Mouse (Mus musculus) midbrain, embryonic 12.5 days (tissue): ENCODE data around the gene Zdhhc5. TPM values are rescaled to one million over a fixed set of nuclear protein-coding genes. Genes with fewer than 3 reads are reported as not detected.
"Not testable (repeated sequence)": the region's sequence is repeated elsewhere in the genome, so short reads cannot be mapped to it uniquely, and the experiment has no call there.

Experiments used
- ATAC-seq: fragments of 200-750 bp; cut with Nextera tagmentation; 2 replicates; pipeline ENCODE4 v1.8.0; 2017; ENCODE audit warnings: low read depth, moderate TSS enrichment, moderate library complexity; ENCODE audit not compliant: low FRiP score
- H3K27ac ChIP-seq: fragments of 300-500 bp; sonication (generic); replicated peaks from 2 replicates; pipeline ENCODE4 v1.5.1; 2016; ENCODE audit warnings: mild to moderate bottlenecking
- H3K27me3 ChIP-seq: fragments of 300-500 bp; sonication (generic); 2 replicates; pipeline ENCODE4 v1.6.1; 2016; ENCODE audit warnings: mild to moderate bottlenecking
- H3K36me3 ChIP-seq: fragments of 300-500 bp; sonication (generic); 2 replicates; pipeline ENCODE4 v1.6.1; 2016
- H3K4me1 ChIP-seq: fragments of 300-500 bp; sonication (generic); 2 replicates; pipeline ENCODE4 v1.6.1; 2016
- H3K4me2 ChIP-seq: fragments of 300-500 bp; sonication (generic); replicated peaks from 2 replicates; pipeline ENCODE4 v1.6.1; 2016; ENCODE audit warnings: mild to moderate bottlenecking, moderate library complexity
- H3K4me3 ChIP-seq: fragments of 300-500 bp; sonication (generic); 2 replicates; pipeline ENCODE4 v1.5.1; 2016; ENCODE audit warnings: mild to moderate bottlenecking
- H3K9ac ChIP-seq: fragments of 300-500 bp; sonication (generic); replicated peaks from 2 replicates; pipeline ENCODE4 v1.6.1; 2016; ENCODE audit warnings: mild to moderate bottlenecking, moderate library complexity
- H3K9me3 ChIP-seq: fragments of 300-500 bp; sonication (generic); 2 replicates; pipeline ENCODE4 v1.6.1; 2016; ENCODE audit warnings: mild to moderate bottlenecking
- WGBS: fragments of 180-500 bp; shearing (Covaris S2); methylation state at CpG from one replicate; pipeline ENCODE4 v1.1.7; 2016; 5-methylcytosine and 5-hydroxymethylcytosine counted together
- polyA plus RNA-seq: library from polyadenylated mRNA; unstranded; fragments of >200 nt; fragmentation: Nextera tagmentation; extraction: Ambion mirVana; gene quantifications from 2 replicates; pipeline ENCODE4 v1.2.1, GENCODE M21; 2016

Zdhhc5 gene
- polyA plus RNA-seq, 1 experiment from 2014 or later, result 28.1 TPM

DNA sequence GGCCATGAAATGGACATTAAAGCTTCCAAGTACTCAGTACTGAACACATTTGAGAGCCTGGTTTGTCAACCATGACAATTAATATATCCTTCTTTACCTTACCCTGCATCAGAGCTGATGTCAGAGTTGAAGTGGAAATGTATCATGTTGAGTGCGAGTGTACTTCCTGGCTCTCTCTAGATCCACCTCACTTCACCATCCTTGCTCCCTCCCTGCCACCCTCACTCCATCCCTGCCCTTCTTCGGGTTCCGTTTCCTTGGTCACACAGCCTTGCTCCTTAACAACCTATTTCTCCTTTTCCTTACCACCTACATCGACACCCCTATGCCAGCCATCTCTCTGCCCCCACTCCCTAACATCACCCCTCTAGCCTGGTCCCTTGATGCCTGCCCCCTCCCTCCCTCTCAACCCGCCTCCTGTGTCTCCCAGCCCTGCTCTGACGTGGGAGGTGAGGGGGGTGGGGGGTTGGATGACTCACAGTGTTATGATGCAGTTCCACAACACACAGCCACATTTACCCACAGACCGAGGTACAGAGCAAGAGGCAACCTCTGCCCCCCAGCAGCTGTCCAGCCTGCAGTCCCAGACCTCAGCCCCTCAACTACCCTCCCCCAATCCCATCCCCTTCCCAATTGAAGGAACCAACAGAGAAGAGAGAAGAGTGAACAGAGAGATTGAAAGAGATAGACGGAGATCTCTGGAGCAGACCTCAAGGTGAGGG, 18.8 kb upstream of the Zdhhc5 start, which contains the start of gene Ypel4:
TSS of gene Ypel4 (plus strand) at position 480 of the 722 bp plus-strand sequence.
- 4% methylated on average over 8 of the region's 8 CpGs for WGBS
- peak within 1 kb of the TSS; percentile 73 for H3K9ac ChIP-seq
- peaks cover 49% of the 10 kb centered on the region for H3K4me1 ChIP-seq
- no peaks in the 10 kb centered on the region for H3K36me3 ChIP-seq
- H3K4me2 ChIP-seq, result peak within 1 kb of the TSS; percentile 65
- H3K27me3 ChIP-seq, result no peaks in the 10 kb centered on the region
- H3K4me3 ChIP-seq, result peak within 1 kb of the TSS; percentile 65
- no peaks in the 10 kb centered on the region for H3K9me3 ChIP-seq
- ATAC-seq, result peak; percentile 72
- H3K27ac ChIP-seq, result peak within 1 kb of the TSS; percentile 72

- no peak overlapping the region for H3K4me3 ChIP-seq
- H3K4me1 ChIP-seq, result peaks cover 38% of the 10 kb centered on the region
- H3K27ac ChIP-seq, result no peak overlapping the region
- H3K36me3 ChIP-seq, result no peaks in the 10 kb centered on the region
- H3K9me3 ChIP-seq, result no peaks in the 10 kb centered on the region
- H3K9ac ChIP-seq, result no peak overlapping the region
- WGBS, result 75% methylated on average over 1 of the region's 1 CpGs
- no peaks in the 10 kb centered on the region for H3K27me3 ChIP-seq
- no peak overlapping the region for H3K4me2 ChIP-seq
- no peak for ATAC-seq
Measured at GRCm38 (mm10) chr2:84732394-84732793, 17.4 kb upstream of the Zdhhc5 start.

- ATAC-seq, result no peak
- H3K36me3 ChIP-seq, result no peaks in the 10 kb centered on the region
- H3K4me1 ChIP-seq, result peaks cover 32% of the 10 kb centered on the region
- no peak overlapping the region for H3K4me3 ChIP-seq
- no peak overlapping the region for H3K4me2 ChIP-seq
- no peak overlapping the region for H3K27ac ChIP-seq
- no peaks in the 10 kb centered on the region for H3K9me3 ChIP-seq
- H3K27me3 ChIP-seq, result no peaks in the 10 kb centered on the region
- WGBS, result 89% methylated on average over 3 of the region's 3 CpGs
- H3K9ac ChIP-seq, result no peak overlapping the region
Measured at GRCm38 (mm10) chr2:84731206-84731605, 16.2 kb upstream of the Zdhhc5 start.

DNA sequence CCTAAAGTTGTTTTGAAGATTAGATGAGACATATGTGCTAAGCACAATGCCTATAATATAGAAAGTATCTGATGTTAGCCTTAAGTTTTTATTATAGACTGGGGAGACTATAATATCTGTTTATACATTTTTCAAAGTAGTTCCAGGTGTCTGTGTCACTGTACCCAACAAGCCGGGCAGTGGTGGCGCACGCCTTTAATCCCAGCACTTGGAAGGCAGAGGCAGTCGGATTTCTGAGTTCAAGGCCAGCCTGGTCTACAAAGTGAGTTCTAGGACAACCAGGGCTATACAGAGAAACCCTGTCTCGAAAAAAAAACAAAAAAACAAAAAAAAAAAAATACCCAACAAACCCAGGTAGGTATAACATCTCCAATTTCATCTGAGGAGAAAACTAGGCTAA, 13.2 kb upstream of the Zdhhc5 start:
- not testable (repeated sequence) for H3K9me3 ChIP-seq, H3K27ac ChIP-seq, H3K9ac ChIP-seq, ATAC-seq, H3K4me3 ChIP-seq, H3K4me2 ChIP-seq, H3K27me3 ChIP-seq
- H3K4me1 ChIP-seq, result peaks cover 18% of the 10 kb centered on the region
- H3K36me3 ChIP-seq, result peaks cover 15% of the 10 kb centered on the region
- WGBS, result 77% methylated on average over 5 of the region's 5 CpGs

DNA sequence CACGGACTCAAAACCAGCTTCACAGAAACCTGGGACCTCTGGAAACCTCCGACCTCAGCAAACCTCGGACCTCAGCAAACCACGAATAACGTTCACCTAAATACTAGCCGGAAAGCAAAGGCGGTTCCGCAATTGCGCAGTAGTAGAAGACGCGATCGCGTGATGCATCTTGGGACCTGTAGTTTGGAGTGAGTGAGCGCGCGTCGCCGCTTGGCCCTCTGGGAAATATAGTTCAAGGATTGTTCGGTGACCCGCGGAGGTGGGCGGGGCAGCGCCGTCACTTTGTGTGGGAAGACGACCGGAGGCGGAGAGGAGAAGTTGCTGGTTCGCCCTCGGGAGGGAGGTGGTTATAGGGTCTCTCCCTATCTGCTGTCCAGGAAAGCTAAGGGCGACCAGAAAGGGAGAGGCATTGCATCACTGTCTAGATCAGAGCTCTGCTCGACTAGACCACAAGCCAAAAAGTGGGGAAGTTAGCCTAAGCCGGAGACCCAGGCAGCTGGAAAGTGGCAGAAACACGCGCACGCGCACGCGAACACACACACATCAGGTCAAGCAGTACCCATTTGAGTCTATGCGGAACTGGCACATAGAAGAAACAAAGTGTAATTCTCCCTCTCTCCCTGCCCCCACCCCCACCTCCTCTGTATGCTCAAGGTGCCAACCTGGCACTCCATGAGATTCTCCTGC, 12.3 kb upstream of the Zdhhc5 start, which contains the start of gene Clp1:
TSS of gene Clp1 (minus strand) at position 179 of the 687 bp plus-strand sequence.
- Histone ChIP-seq H3K36me3 (peaks cover 17% of the 10 kb centered on the region), H3K9me3 (no peaks in the 10 kb centered on the region), H3K27ac (peak within 1 kb of the TSS; percentile 83), H3K4me3 (peak within 1 kb of the TSS; percentile 66), H3K4me2 (peak within 1 kb of the TSS; percentile 94), H3K9ac (peak within 1 kb of the TSS; percentile 76), H3K27me3 (no peaks in the 10 kb centered on the region), H3K4me1 (peaks cover 17% of the 10 kb centered on the region)
- ATAC-seq, result peak; percentile 96
- under 1% methylated on average over 39 of the region's 39 CpGs for WGBS

DNA sequence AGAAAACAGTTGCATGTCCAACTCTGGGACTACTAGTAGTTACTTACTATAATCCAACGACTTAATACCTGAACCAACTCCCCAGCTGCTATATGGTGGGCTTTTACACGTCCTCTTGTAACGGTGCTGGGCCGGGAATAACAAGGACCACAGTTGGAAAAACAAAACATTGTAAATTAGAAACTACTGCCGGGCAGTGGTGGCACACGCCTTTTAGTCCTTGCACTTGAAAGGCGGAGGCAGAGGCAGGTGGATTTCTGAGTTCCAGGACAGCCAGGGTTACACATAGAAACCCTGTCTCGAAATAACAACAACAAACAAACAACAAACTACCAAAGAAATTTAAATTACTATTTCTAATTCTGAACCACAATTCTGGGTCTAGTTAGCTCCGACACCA, 11.7 kb upstream of the Zdhhc5 start:
- Histone ChIP-seq H3K9me3 (no peaks in the 10 kb centered on the region), H3K4me2 (peak overlapping the region; percentile 94), H3K4me1 (peaks cover 17% of the 10 kb centered on the region), H3K9ac (peak overlapping the region; percentile 76), H3K27me3 (no peaks in the 10 kb centered on the region), H3K27ac (0 out of 2 replicates have a peak overlapping the region, but pooled peaks have one; percentile 83), H3K4me3 (peak overlapping the region; percentile 66), H3K36me3 (peaks cover 20% of the 10 kb centered on the region)
- ATAC-seq, result peak; percentile 13
- WGBS, result 2% methylated on average over 9 of the region's 9 CpGs

GRCm38 (mm10) chr2:84725770-84726169, 10.8 kb upstream of the Zdhhc5 start:
- H3K27me3 ChIP-seq, result no peaks in the 10 kb centered on the region
- H3K4me1 ChIP-seq, result peaks cover 17% of the 10 kb centered on the region
- peak overlapping the region; percentile 66 for H3K4me3 ChIP-seq
- H3K9me3 ChIP-seq, result no peaks in the 10 kb centered on the region
- no peak overlapping the region; the same call in 1 of the 2 replicates for H3K9ac ChIP-seq
- no peak overlapping the region for H3K27ac ChIP-seq
- 94% methylated on average over 10 of the region's 10 CpGs for WGBS
- ATAC-seq, result no peak
- peaks cover 27% of the 10 kb centered on the region for H3K36me3 ChIP-seq
- H3K4me2 ChIP-seq, result peak overlapping the region; percentile 94

GRCm38 (mm10) chr2:84723856-84724255, 8.9 kb upstream of the Zdhhc5 start:
- no peak overlapping the region for H3K27ac ChIP-seq
- no peaks in the 10 kb centered on the region for H3K9me3 ChIP-seq
- H3K4me3 ChIP-seq, result no peak overlapping the region
- peaks cover 17% of the 10 kb centered on the region for H3K4me1 ChIP-seq
- peaks cover 27% of the 10 kb centered on the region for H3K36me3 ChIP-seq
- 97% methylated on average over 14 of the region's 14 CpGs for WGBS
- H3K4me2 ChIP-seq, result no peak overlapping the region
- H3K27me3 ChIP-seq, result no peaks in the 10 kb centered on the region
- H3K9ac ChIP-seq, result no peak overlapping the region
- ATAC-seq, result no peak

DNA sequence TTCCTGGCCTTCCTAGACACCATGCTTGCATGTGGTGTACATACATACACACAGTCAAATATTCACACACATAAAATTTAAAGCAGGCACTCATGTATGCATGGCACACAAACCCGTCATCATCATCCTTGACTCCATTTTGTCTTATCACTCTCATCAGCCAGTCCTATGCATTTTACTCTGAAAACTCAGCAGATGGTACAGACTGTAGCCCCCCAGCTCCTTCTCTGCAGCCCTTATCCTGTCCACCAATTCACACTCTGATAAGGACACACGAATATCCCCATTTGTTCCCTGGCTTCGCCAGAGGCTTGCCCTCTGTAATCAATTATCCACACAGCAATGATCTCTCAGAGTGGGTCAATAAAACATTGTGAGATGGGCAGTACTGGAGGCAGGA, 6.2 kb upstream of the Zdhhc5 start:
- Histone ChIP-seq H3K4me2 (no peak overlapping the region), H3K9me3 (no peaks in the 10 kb centered on the region), H3K4me3 (no peak overlapping the region), H3K27ac (no peak overlapping the region), H3K4me1 (peaks cover 13% of the 10 kb centered on the region), H3K27me3 (no peaks in the 10 kb centered on the region), H3K9ac (no peak overlapping the region), H3K36me3 (peaks cover 27% of the 10 kb centered on the region)
- WGBS, result 89% methylated on average over 3 of the region's 3 CpGs
- no peak for ATAC-seq

GRCm38 (mm10) chr2:84720718-84721117, 5.7 kb upstream of the Zdhhc5 start:
- ATAC-seq, result no peak
- no peaks in the 10 kb centered on the region for H3K27me3 ChIP-seq
- H3K4me1 ChIP-seq, result peaks cover 8% of the 10 kb centered on the region; the same call in 1 of the 2 replicates
- H3K9me3 ChIP-seq, result no peaks in the 10 kb centered on the region
- H3K9ac ChIP-seq, result no peak overlapping the region
- H3K27ac ChIP-seq, result no peak overlapping the region
- H3K4me3 ChIP-seq, result no peak overlapping the region
- WGBS, result 88% methylated on average over 2 of the region's 2 CpGs
- H3K36me3 ChIP-seq, result peaks cover 27% of the 10 kb centered on the region
- H3K4me2 ChIP-seq, result no peak overlapping the region

DNA sequence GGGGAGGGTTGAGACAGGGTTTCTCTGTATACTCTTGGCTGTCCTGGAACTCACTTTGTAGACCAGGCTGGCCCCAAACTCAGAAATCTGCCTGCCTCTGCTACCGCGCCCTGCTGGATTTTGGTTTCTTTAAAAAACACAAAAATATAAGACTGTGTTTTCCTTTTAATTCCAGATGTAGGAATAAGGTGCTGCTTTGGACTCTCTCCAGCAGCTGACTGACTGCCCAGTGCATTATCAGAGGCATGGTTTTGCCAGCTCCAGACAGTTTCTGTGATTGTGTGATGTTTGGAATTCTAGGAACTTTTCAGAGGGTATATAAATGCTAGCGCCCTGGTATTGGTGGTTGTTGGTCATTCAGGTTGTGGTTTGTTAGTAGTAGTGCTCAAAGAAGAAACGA, 2.4 kb upstream of the Zdhhc5 start:
- Histone ChIP-seq H3K9ac (no peak overlapping the region), H3K4me3 (no peak overlapping the region), H3K9me3 (no peaks in the 10 kb centered on the region), H3K27me3 (no peaks in the 10 kb centered on the region), H3K27ac (no peak overlapping the region), H3K4me2 (no peak overlapping the region), H3K36me3 (peaks cover 11% of the 10 kb centered on the region), H3K4me1 (peaks cover 16% of the 10 kb centered on the region)
- 96% methylated on average over 4 of the region's 4 CpGs for WGBS
- no peak for ATAC-seq
